Mouse (Mus musculus) heart, postnatal 25 days (tissue): ENCODE data around the gene Tpm1. TPM values are rescaled to one million over a fixed set of nuclear protein-coding genes. Genes with fewer than 3 reads are reported as not detected.

ENCODE experiments used
- DNase-seq: peaks from one replicate; pipeline ENCODE4 v3.0.0; 2022; ENCODE audit warnings: low spot score
- intact Hi-C: fragments of 180-260 bp; cut with DNase I; formaldehyde crosslinking; loops from one replicate; pipeline ENCODE4 v1.15.1; 2025
- total RNA-seq, 2 experiments: library from RNA; stranded (reverse); gene quantifications; 2 replicates each; pipeline ENCODE4 v1.2.3; 2021

The Tpm1 gene
- total RNA-seq, 2 experiments from 2014 or later: 12,975 to 13,062 TPM

- intact Hi-C loops: loop anchor here (2.0 to 5.0 kb wide), 3 partner anchors 111 to 227 kb away; no protein-coding TSS in a partner anchor
- no peak for DNase-seq
These were observed 1.4 kb downstream of the Tpm1 start for GRCm38 (mm10) chr9:67047606-67048482.

- intact Hi-C loops: loop anchor here (2.0 to 5.0 kb wide), 2 partner anchors 165 to 228 kb away; no protein-coding TSS in a partner anchor
- no peak for DNase-seq
These were observed 2.2 kb downstream of the Tpm1 start for GRCm38 (mm10) chr9:67046881-67047605.

- DNase-seq: no peak
- intact Hi-C loops: loop anchor here (2.0 to 5.0 kb wide), 2 partner anchors 166 to 229 kb away; no protein-coding TSS in a partner anchor
These were observed 3.1 kb downstream of the Tpm1 start for GRCm38 (mm10) chr9:67045966-67046602.

GRCm38 (mm10) chr9:67045306-67045675, 3.9 kb downstream of the Tpm1 start:
- DNase-seq: no peak
- intact Hi-C loops: loop anchor here (5.0 kb wide), 1 partner anchor 167 kb away; no protein-coding TSS in a partner anchor

- DNase-seq: peak; percentile 43
- intact Hi-C loops: loop anchor here (1.0 to 5.0 kb wide), 2 partner anchors 43 to 168 kb away; no protein-coding TSS in a partner anchor
These were observed 4.5 kb downstream of the Tpm1 start for GRCm38 (mm10) chr9:67044551-67045305.

- intact Hi-C loops: loop anchor here (1.0 kb wide), 1 partner anchor 42 kb away; no protein-coding TSS in a partner anchor
- peak; percentile 99 for DNase-seq
These were observed 5.7 kb downstream of the Tpm1 start for GRCm38 (mm10) chr9:67043231-67044199.

- DNase-seq: no peak
- intact Hi-C loops: no loop called here
These were observed 6.4 kb downstream of the Tpm1 start for GRCm38 (mm10) chr9:67042813-67043207.

- intact Hi-C loops: no loop called here
- no peak for DNase-seq
These were observed 7.1 kb downstream of the Tpm1 start for GRCm38 (mm10) chr9:67041840-67042812.

GRCm38 (mm10) chr9:67040963-67041839, 8.0 kb downstream of the Tpm1 start:
- no peak for DNase-seq
- intact Hi-C loops: no loop called here

GRCm38 (mm10) chr9:67039867-67040266, 9.3 kb downstream of the Tpm1 start:
- DNase-seq: no peak

GRCm38 (mm10) chr9:67038686-67039085, 10.5 kb downstream of the Tpm1 start:
- intact Hi-C loops: no loop called here
- no peak for DNase-seq

More at GRCm38 (mm10) chr9:67039867-67040266, 9.3 kb downstream of the Tpm1 start:
- intact Hi-C loops: no loop called here

- no peak for DNase-seq
- intact Hi-C loops: no loop called here
These were observed 11.5 kb downstream of the Tpm1 start for GRCm38 (mm10) chr9:67037666-67038065.

- intact Hi-C loops: no loop called here
- no peak for DNase-seq
These were observed 12.6 kb downstream of the Tpm1 start for GRCm38 (mm10) chr9:67036527-67037118.

GRCm38 (mm10) chr9:67035957-67036451, 13.2 kb downstream of the Tpm1 start:
- intact Hi-C loops: no loop called here
- DNase-seq: peak; percentile 59

- intact Hi-C loops: no loop called here
- DNase-seq: no peak
These were observed 14.5 kb downstream of the Tpm1 start for GRCm38 (mm10) chr9:67034677-67035076.

GRCm38 (mm10) chr9:67033016-67033415, 16.2 kb downstream of the Tpm1 start:
- intact Hi-C loops: no loop called here

More at GRCm38 (mm10) chr9:67033016-67033415, 16.2 kb downstream of the Tpm1 start:
- no peak for DNase-seq
